In genomic region chr1:63255101-63255500, GRCm38 (mm10) we compare ENCODE assay signal across 19 mouse cellular contexts. TPM values are rescaled to one million over a fixed set of nuclear protein-coding genes. Genes with fewer than 3 reads are reported as not detected.
DNase-seq lines count a peak whose midpoint lies in the region; ATAC-seq and TF ChIP-seq lines count a peak whose summit lies in the region.
"Had no signal": no experiment of that assay in that cellular context is flagged by ENCODE, and none has a peak within 500 bp of the region (broad histone marks: within the 10 kb centered on the region; RNA-seq: fewer than 3 reads in every experiment).

No protein-coding gene starts in this region.

- peak; percentile 13; the same call in 1 of the 2 replicates for ATAC-seq in forebrain, embryonic 12.5 days (ENCODE audit: low FRiP score)
- no peak for ATAC-seq in forebrain, embryonic 16.5 days
- no peak for ATAC-seq in hindbrain, embryonic 13.5 days (ENCODE audit: low FRiP score)
- ATAC-seq in midbrain, embryonic 13.5 days, result no peak
- ATAC-seq: intestine, postnatal 0 days had no signal

- peaks cover 77% of the 10 kb centered on the region for H3K27me3 ChIP-seq in forebrain, embryonic 12.5 days
- H3K27me3 ChIP-seq in forebrain, embryonic 16.5 days (replicated peaks; ENCODE audit: control insufficient read depth, insufficient read depth, low read length), result peaks cover 44% of the 10 kb centered on the region
- peaks cover 93% of the 10 kb centered on the region for H3K27me3 ChIP-seq in hindbrain, embryonic 13.5 days
- H3K27me3 ChIP-seq in midbrain, embryonic 13.5 days, result peaks cover 87% of the 10 kb centered on the region

- no peak overlapping the region for H3K9ac ChIP-seq in forebrain, embryonic 12.5 days
- no peak overlapping the region for H3K9ac ChIP-seq in forebrain, embryonic 16.5 days (replicated peaks; ENCODE audit: low read depth, low read length)
- H3K9ac ChIP-seq in hindbrain, embryonic 13.5 days, result no peak overlapping the region
- no peak overlapping the region for H3K9ac ChIP-seq in midbrain, embryonic 13.5 days (replicated peaks)
- H3K9ac ChIP-seq: heart, embryonic 13.5 days had no signal

- H3K9me3 ChIP-seq in forebrain, embryonic 12.5 days, result no peaks in the 10 kb centered on the region
- H3K9me3 ChIP-seq in forebrain, embryonic 16.5 days (ENCODE audit: control insufficient read depth, low read length), result no peaks in the 10 kb centered on the region
- H3K9me3 ChIP-seq in hindbrain, embryonic 13.5 days, result no peaks in the 10 kb centered on the region
- no peaks in the 10 kb centered on the region for H3K9me3 ChIP-seq in midbrain, embryonic 13.5 days
- H3K9me3 ChIP-seq: heart, embryonic 13.5 days had no signal

- intact Hi-C loops in gastrocnemius, adult 2 months (cut with DNase I), result no loop called here
- intact Hi-C loops in gastrocnemius, postnatal 14 days (cut with DNase I; ENCODE audit: low total_unique reads), result loop anchor here (10.0 kb wide), 1 partner anchor 70 kb away; no protein-coding TSS in a partner anchor

- DNase-seq in brain, embryonic 14.5 days (ENCODE audit: low read depth), result peak; percentile 47
- DNase-seq in cerebellum, postnatal 25 days, result no peak
- DNase-seq in gastrocnemius, adult 2 months, result no peak
- DNase-seq in gastrocnemius, postnatal 14 days, result no peak
- DNase-seq: adrenal gland, postnatal 36 days; cerebellum, adult 9-11 months; heart, postnatal 36 days; kidney, postnatal 10 days; lung, postnatal 14 days; right cerebral cortex, postnatal 25 days; thymus, postnatal 14 days had no signal

- no peaks in the 10 kb centered on the region for H3K36me3 ChIP-seq in forebrain, embryonic 12.5 days (replicated peaks)
- H3K36me3 ChIP-seq in forebrain, embryonic 16.5 days (ENCODE audit: control insufficient read depth, insufficient read depth), result no peaks in the 10 kb centered on the region
- no peaks in the 10 kb centered on the region for H3K36me3 ChIP-seq in hindbrain, embryonic 13.5 days
- H3K36me3 ChIP-seq in midbrain, embryonic 13.5 days, result no peaks in the 10 kb centered on the region
- H3K36me3 ChIP-seq: heart, embryonic 13.5 days had no signal

- H3K4me1 ChIP-seq in forebrain, embryonic 12.5 days, result peaks cover 34% of the 10 kb centered on the region
- H3K4me1 ChIP-seq in forebrain, embryonic 16.5 days (replicated peaks; ENCODE audit: control insufficient read depth, insufficient read depth, low read length), result peaks cover 21% of the 10 kb centered on the region
- H3K4me1 ChIP-seq in hindbrain, embryonic 13.5 days (replicated peaks), result peaks cover 30% of the 10 kb centered on the region
- peaks cover 34% of the 10 kb centered on the region for H3K4me1 ChIP-seq in midbrain, embryonic 13.5 days (replicated peaks)
- H3K4me1 ChIP-seq: heart, embryonic 13.5 days had no signal

- WGBS in forebrain, embryonic 12.5 days, result 9% methylated on average over 4 of the region's 4 CpGs
- WGBS in forebrain, embryonic 16.5 days, result 5% methylated on average over 4 of the region's 4 CpGs
- WGBS in hindbrain, embryonic 13.5 days, result 14% methylated on average over 4 of the region's 4 CpGs
- 6% methylated on average over 4 of the region's 4 CpGs for WGBS in midbrain, embryonic 13.5 days

- H3K4me2 ChIP-seq in forebrain, embryonic 12.5 days, result no peak overlapping the region
- H3K4me2 ChIP-seq in forebrain, embryonic 16.5 days (ENCODE audit: low read length), result no peak overlapping the region
- H3K4me2 ChIP-seq in hindbrain, embryonic 13.5 days, result no peak overlapping the region
- H3K4me2 ChIP-seq in midbrain, embryonic 13.5 days (replicated peaks), result no peak overlapping the region
- H3K4me2 ChIP-seq: heart, embryonic 13.5 days had no signal

- peak overlapping the region; percentile 75 for H3K27ac ChIP-seq in forebrain, embryonic 12.5 days
- H3K27ac ChIP-seq in forebrain, embryonic 16.5 days (ENCODE audit: low read length), result no peak overlapping the region
- H3K27ac ChIP-seq in hindbrain, embryonic 13.5 days, result peak overlapping the region; percentile 89
- H3K27ac ChIP-seq in midbrain, embryonic 13.5 days, result peak overlapping the region; percentile 85
- H3K27ac ChIP-seq in gastrocnemius, adult 2 months, result no peak overlapping the region
- H3K27ac ChIP-seq: heart, embryonic 13.5 days; stomach, postnatal 0 days had no signal

- H3K4me3 ChIP-seq in forebrain, embryonic 12.5 days (replicated peaks), result no peak overlapping the region
- H3K4me3 ChIP-seq in forebrain, embryonic 16.5 days (replicated peaks; ENCODE audit: low read length), result no peak overlapping the region
- H3K4me3 ChIP-seq in hindbrain, embryonic 13.5 days, result no peak overlapping the region
- no peak overlapping the region for H3K4me3 ChIP-seq in midbrain, embryonic 13.5 days (replicated peaks)
- H3K4me3 ChIP-seq in gastrocnemius, adult 2 months, result no peak overlapping the region
- H3K4me3 ChIP-seq: heart, embryonic 13.5 days had no signal

- no peak for TF ChIP-seq POLR2A in brain, embryonic 14.5 days (IDR thresholded peaks at IDR 0.05; ENCODE audit: borderline replicate concordance, extremely low read depth, insufficient read depth, insufficient read length, poor library complexity, severe bottlenecking)

- no peak for TF ChIP-seq CTCF in brain, embryonic 14.5 days (IDR thresholded peaks at IDR 0.05; ENCODE audit: borderline replicate concordance, extremely low read depth, insufficient read depth, insufficient read length)
- no peak for TF ChIP-seq CTCF in gastrocnemius, adult 2 months (IDR thresholded peaks at IDR 0.05)

RNA-seq across cellular contexts. Expression of gene Zdbf2, which starts 18.0 kb away (rescaled TPM):
- 40.4 and 43.9 TPM in 2 replicates for polyA plus RNA-seq in forebrain, embryonic 12.5 days (2016; fragmentation: Nextera tagmentation; extraction: Ambion mirVana)
- 24.4 and 29.0 TPM in 2 replicates for polyA plus RNA-seq in forebrain, embryonic 16.5 days (2015; fragmentation: Nextera tagmentation; extraction: Ambion mirVana)
- 12.8 and 19.0 TPM in 2 replicates for polyA plus RNA-seq in brain, embryonic 14.5 days (2012; rRNA removed)
- 34.9 and 36.9 TPM in 2 replicates for polyA plus RNA-seq in hindbrain, embryonic 13.5 days (2015; fragmentation: Nextera tagmentation; extraction: Ambion mirVana)
- polyA plus RNA-seq in midbrain, embryonic 13.5 days (2015; fragmentation: Nextera tagmentation; extraction: Ambion mirVana), result 47.9 and 49.6 TPM in 2 replicates
- total RNA-seq in gastrocnemius, adult 2 months (2021), result 1 to 10 TPM; 1.0 TPM
- total RNA-seq in gastrocnemius, postnatal 14 days (2021), result 10 to 100 TPM; 10.1 to 14.1 TPM
- total RNA-seq: megakaryocyte-erythroid progenitor cell, adult 5-6 weeks had no signal

RNA-seq across cellular contexts. Expression of gene Gpr1, which starts 40.8 kb away (rescaled TPM):
- polyA plus RNA-seq in forebrain, embryonic 12.5 days (2016; fragmentation: Nextera tagmentation; extraction: Ambion mirVana), result 0.36 and 0.59 TPM in 2 replicates
- 0.36 and 0.56 TPM in 2 replicates for polyA plus RNA-seq in forebrain, embryonic 16.5 days (2015; fragmentation: Nextera tagmentation; extraction: Ambion mirVana)
- polyA plus RNA-seq in brain, embryonic 14.5 days (2012; rRNA removed), result 0.26 and 0.45 TPM in 2 replicates
- polyA plus RNA-seq in hindbrain, embryonic 13.5 days (2015; fragmentation: Nextera tagmentation; extraction: Ambion mirVana), result 0.47 and 0.73 TPM in 2 replicates
- polyA plus RNA-seq in midbrain, embryonic 13.5 days (2015; fragmentation: Nextera tagmentation; extraction: Ambion mirVana), result 0.43 and 0.70 TPM in 2 replicates
- total RNA-seq in gastrocnemius, adult 2 months (2021), result under 1 TPM; 0.56 to 0.64 TPM
- under 1 TPM; 0.53 to 0.69 TPM for total RNA-seq in gastrocnemius, postnatal 14 days (2021)
- total RNA-seq: megakaryocyte-erythroid progenitor cell, adult 5-6 weeks had no signal

Comparison
In these comparisons a context has a peak if more than half of its experiments do, and no peak if none do; other contexts are left out.
1. H3K27ac ChIP-seq: peak in forebrain, embryonic 12.5 days (single experiment), hindbrain, embryonic 13.5 days (single experiment) and midbrain, embryonic 13.5 days (single experiment); none in forebrain, embryonic 16.5 days (single experiment) and gastrocnemius, adult 2 months (single experiment).